Mouse (Mus musculus): ENCODE measurements at regions not wholly inside any gene's neighbourhood (a gene's known extent, or its start where the extent isn't known, plus 50 kb on each side); places are given as distances from the start of the nearest gene placed in this dataset.

DNA sequence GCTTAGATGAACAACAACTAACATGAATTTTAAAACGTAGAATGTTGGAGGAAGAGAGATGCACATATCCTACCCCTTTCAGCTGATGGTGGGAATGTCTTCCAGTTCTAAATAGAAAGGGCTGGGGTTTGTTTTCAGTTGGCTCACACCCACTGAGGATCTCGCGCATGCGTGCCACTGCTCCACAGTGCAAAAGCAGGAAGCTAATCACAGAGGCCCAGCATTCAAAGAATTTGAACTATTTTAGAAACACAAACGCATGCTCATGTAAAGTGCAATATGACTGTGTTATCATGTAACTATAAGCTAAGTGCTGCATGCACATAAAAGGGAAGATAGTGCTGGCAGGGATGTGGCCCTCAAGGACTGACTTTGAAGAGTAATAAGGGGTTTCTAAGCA, 81.7 kb upstream of the AI593442 start:
- Histone ChIP-seq H3K4me3 (ENCODE audit: low read depth, low read length) (no peak overlapping the region), H3K27me3 (ENCODE audit: control insufficient read depth, insufficient read depth, low read length) (no peaks in the 10 kb centered on the region), H3K27ac (replicated peaks; ENCODE audit: low read depth, low read length) (no peak overlapping the region), H3K9ac (replicated peaks; ENCODE audit: low read length) (no peak overlapping the region), H3K4me2 (ENCODE audit: low read depth, low read length) (no peak overlapping the region), H3K36me3 (replicated peaks; ENCODE audit: control insufficient read depth, insufficient read depth, low read depth, low read length) (no peaks in the 10 kb centered on the region), H3K4me1 (ENCODE audit: control insufficient read depth, insufficient read depth, low read length) (no peaks in the 10 kb centered on the region), H3K9me3 (replicated peaks; ENCODE audit: control insufficient read depth, low read length) (no peaks in the 10 kb centered on the region)
- WGBS: 85% methylated on average over 5 of the region's 5 CpGs
- ATAC-seq (replicated peaks; ENCODE audit: insufficient number of reproducible peaks, low FRiP score, low TSS enrichment, low read depth) (no peak), DNase-seq (ENCODE audit: low spot score) (no peak)

DNA sequence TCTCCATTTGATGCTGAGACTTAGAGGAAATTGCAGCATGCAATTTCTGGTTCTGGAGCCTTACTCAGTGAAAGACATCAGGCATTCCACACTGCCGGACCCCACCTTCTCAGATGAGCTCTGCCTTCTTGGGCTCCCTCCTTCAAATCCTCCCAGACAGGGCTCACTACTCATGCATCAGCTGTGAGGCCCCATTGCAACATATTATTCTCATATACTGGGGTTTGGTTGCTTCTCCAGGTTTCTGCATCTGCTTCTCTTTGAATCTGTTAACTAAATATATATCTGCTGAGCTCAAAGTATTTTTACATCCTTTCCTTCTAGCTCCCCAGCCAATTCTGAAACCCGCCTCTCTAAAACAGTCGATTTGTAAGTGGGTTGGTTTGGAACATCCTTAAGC, 68.8 kb upstream of the AI593442 start:
- H3K9me3 ChIP-seq (replicated peaks; ENCODE audit: control insufficient read depth, low read length): no peaks in the 10 kb centered on the region
- no peaks in the 10 kb centered on the region for H3K27me3 ChIP-seq (ENCODE audit: control insufficient read depth, insufficient read depth, low read length)
- no peaks in the 10 kb centered on the region for H3K36me3 ChIP-seq (replicated peaks; ENCODE audit: control insufficient read depth, insufficient read depth, low read depth, low read length)
- H3K4me2 ChIP-seq (ENCODE audit: low read depth, low read length): no peak overlapping the region
- H3K4me3 ChIP-seq (ENCODE audit: low read depth, low read length): no peak overlapping the region
- 90% methylated on average over 3 of the region's 3 CpGs for WGBS
- no peak overlapping the region for H3K9ac ChIP-seq (replicated peaks; ENCODE audit: low read length)
- no peak for ATAC-seq (replicated peaks; ENCODE audit: insufficient number of reproducible peaks, low FRiP score, low TSS enrichment, low read depth)
- no peaks in the 10 kb centered on the region for H3K4me1 ChIP-seq (ENCODE audit: control insufficient read depth, insufficient read depth, low read length)
- DNase-seq (ENCODE audit: low spot score): no peak
- no peak overlapping the region for H3K27ac ChIP-seq (replicated peaks; ENCODE audit: low read depth, low read length)

DNA sequence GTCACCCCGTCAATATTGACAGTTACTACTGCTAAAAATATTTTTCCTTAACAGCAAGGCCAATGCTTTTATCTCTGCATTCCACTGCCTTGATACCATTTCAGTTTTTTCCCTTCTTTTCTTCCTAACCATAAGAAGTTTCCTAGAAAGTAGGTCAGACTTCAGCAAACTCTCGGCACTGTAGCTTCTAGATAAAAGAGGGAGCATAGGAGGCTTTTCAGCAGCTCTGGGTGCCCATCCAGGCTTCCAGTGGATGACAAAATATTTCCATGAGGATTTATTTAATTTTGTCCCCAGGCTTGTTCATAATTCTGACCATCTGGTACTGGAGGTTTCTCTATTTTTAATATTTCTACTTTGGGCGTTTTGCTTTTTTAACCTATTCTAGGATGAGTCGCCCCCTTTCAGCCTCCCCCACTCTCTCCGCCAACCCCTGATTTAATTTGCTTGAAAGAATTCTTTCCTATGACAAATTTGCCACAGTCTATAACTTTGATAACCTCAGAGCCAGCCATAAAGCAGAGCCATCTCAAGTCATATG, 59.0 kb upstream of the AI593442 start:
- Histone ChIP-seq H3K4me1 (ENCODE audit: control insufficient read depth, insufficient read depth, low read length) (no peaks in the 10 kb centered on the region), H3K9me3 (replicated peaks; ENCODE audit: control insufficient read depth, low read length) (no peaks in the 10 kb centered on the region), H3K4me2 (ENCODE audit: low read depth, low read length) (no peak overlapping the region), H3K9ac (replicated peaks; ENCODE audit: low read length) (no peak overlapping the region), H3K27me3 (ENCODE audit: control insufficient read depth, insufficient read depth, low read length) (no peaks in the 10 kb centered on the region), H3K36me3 (replicated peaks; ENCODE audit: control insufficient read depth, insufficient read depth, low read depth, low read length) (no peaks in the 10 kb centered on the region), H3K27ac (replicated peaks; ENCODE audit: low read depth, low read length) (no peak overlapping the region), H3K4me3 (ENCODE audit: low read depth, low read length) (no peak overlapping the region)
- WGBS: 79% methylated on average over 5 of the region's 5 CpGs
- DNase-seq (ENCODE audit: low spot score) (no peak), ATAC-seq (replicated peaks; ENCODE audit: insufficient number of reproducible peaks, low FRiP score, low TSS enrichment, low read depth) (no peak)

Data from embryonic facial prominence, embryonic 11.5 days (tissue).